Mouse (Mus musculus): Measurements from ENCODE around the gene Herpud1. TPM values are rescaled to one million over a fixed set of nuclear protein-coding genes. Genes with fewer than 3 reads are reported as not detected.
"Not testable (repeated sequence)": the region's sequence is repeated elsewhere in the genome, so short reads cannot be mapped to it uniquely, and the experiment has no call there.

The Herpud1 gene
- polyA plus RNA-seq, 1 experiment from 2014 or later = 224 TPM

GRCm38 (mm10) chr8:94399957-94400356 lies 13.7 kb downstream of the Herpud1 start:
- H3K9me3 ChIP-seq (ENCODE audit: control insufficient read depth, low read length); H3K9ac ChIP-seq (ENCODE audit: low read length); H3K36me3 ChIP-seq (ENCODE audit: control insufficient read depth, insufficient read depth, low read length); H3K4me3 ChIP-seq (ENCODE audit: low read depth, low read length); H3K4me2 ChIP-seq (replicated peaks; ENCODE audit: low read depth); H3K4me1 ChIP-seq (replicated peaks; ENCODE audit: control insufficient read depth, insufficient read depth); ATAC-seq (ENCODE audit: low FRiP score, low TSS enrichment); H3K27me3 ChIP-seq (ENCODE audit: control insufficient read depth, insufficient read depth, low read length); DNase-seq (ENCODE audit: low spot score); H3K27ac ChIP-seq (replicated peaks): not testable (repeated sequence)
- peak; percentile 47 for TF ChIP-seq CTCF (IDR thresholded peaks at IDR 0.05; ENCODE audit: low read depth)
- WGBS = 76% methylated on average over 2 of the region's 2 CpGs

GRCm38 (mm10) chr8:94408443-94409080 lies 22.3 kb downstream of the Herpud1 start:
- no peak for ATAC-seq (ENCODE audit: low FRiP score, low TSS enrichment)
- Histone ChIP-seq H3K27ac (replicated peaks) (no peak overlapping the region), H3K9ac (ENCODE audit: low read length) (no peak overlapping the region), H3K36me3 (ENCODE audit: control insufficient read depth, insufficient read depth, low read length) (no peaks in the 10 kb centered on the region), H3K4me2 (replicated peaks; ENCODE audit: low read depth) (no peak overlapping the region), H3K4me3 (ENCODE audit: low read depth, low read length) (no peak overlapping the region), H3K4me1 (replicated peaks; ENCODE audit: control insufficient read depth, insufficient read depth) (no peaks in the 10 kb centered on the region), H3K9me3 (ENCODE audit: control insufficient read depth, low read length) (no peaks in the 10 kb centered on the region), H3K27me3 (ENCODE audit: control insufficient read depth, insufficient read depth, low read length) (no peaks in the 10 kb centered on the region)
- DNase-seq (ENCODE audit: low spot score) = no peak
- 52% methylated on average over 8 of the region's 8 CpGs for WGBS
- TF ChIP-seq EP300 (optimal IDR thresholded peaks at IDR 0.05) (no peak), CTCF (IDR thresholded peaks at IDR 0.05; ENCODE audit: low read depth) (no peak)

- 87% methylated on average over 7 of the region's 7 CpGs for WGBS
- Histone ChIP-seq H3K9me3 (ENCODE audit: control insufficient read depth, low read length) (no peaks in the 10 kb centered on the region), H3K27ac (replicated peaks) (no peak overlapping the region), H3K27me3 (ENCODE audit: control insufficient read depth, insufficient read depth, low read length) (no peaks in the 10 kb centered on the region), H3K9ac (ENCODE audit: low read length) (no peak overlapping the region), H3K4me3 (ENCODE audit: low read depth, low read length) (no peak overlapping the region), H3K4me2 (replicated peaks; ENCODE audit: low read depth) (no peak overlapping the region), H3K36me3 (ENCODE audit: control insufficient read depth, insufficient read depth, low read length) (no peaks in the 10 kb centered on the region), H3K4me1 (replicated peaks; ENCODE audit: control insufficient read depth, insufficient read depth) (no peaks in the 10 kb centered on the region)
- DNase-seq (ENCODE audit: low spot score) (no peak), ATAC-seq (ENCODE audit: low FRiP score, low TSS enrichment) (no peak)
- TF ChIP-seq EP300 (optimal IDR thresholded peaks at IDR 0.05) (no peak), CTCF (IDR thresholded peaks at IDR 0.05; ENCODE audit: low read depth) (no peak)
Observed at GRCm38 (mm10) chr8:94409523-94409922, 23.3 kb downstream of the Herpud1 start.

GRCm38 (mm10) chr8:94412518-94412917 lies 26.3 kb downstream of the Herpud1 start:
- no peaks in the 10 kb centered on the region for H3K36me3 ChIP-seq (ENCODE audit: control insufficient read depth, insufficient read depth, low read length)
- ATAC-seq (ENCODE audit: low FRiP score, low TSS enrichment) = no peak
- 73% methylated on average over 6 of the region's 6 CpGs for WGBS
- no peak for TF ChIP-seq CTCF (IDR thresholded peaks at IDR 0.05; ENCODE audit: low read depth)
- no peak for TF ChIP-seq EP300 (optimal IDR thresholded peaks at IDR 0.05)
- H3K9me3 ChIP-seq (ENCODE audit: control insufficient read depth, low read length) = no peaks in the 10 kb centered on the region
- no peak overlapping the region for H3K4me3 ChIP-seq (ENCODE audit: low read depth, low read length)
- H3K4me1 ChIP-seq (replicated peaks; ENCODE audit: control insufficient read depth, insufficient read depth) = no peaks in the 10 kb centered on the region
- H3K4me2 ChIP-seq (replicated peaks; ENCODE audit: low read depth) = no peak overlapping the region
- no peak for DNase-seq (ENCODE audit: low spot score)
- H3K27ac ChIP-seq (replicated peaks) = no peak overlapping the region
- no peak overlapping the region for H3K9ac ChIP-seq (ENCODE audit: low read length)
- no peaks in the 10 kb centered on the region for H3K27me3 ChIP-seq (ENCODE audit: control insufficient read depth, insufficient read depth, low read length)

GRCm38 (mm10) chr8:94413509-94413908 lies 27.3 kb downstream of the Herpud1 start:
- Histone ChIP-seq H3K4me3 (ENCODE audit: low read depth, low read length) (no peak overlapping the region), H3K36me3 (ENCODE audit: control insufficient read depth, insufficient read depth, low read length) (no peaks in the 10 kb centered on the region), H3K9me3 (ENCODE audit: control insufficient read depth, low read length) (no peaks in the 10 kb centered on the region), H3K27ac (replicated peaks) (no peak overlapping the region), H3K4me2 (replicated peaks; ENCODE audit: low read depth) (no peak overlapping the region), H3K9ac (ENCODE audit: low read length) (no peak overlapping the region), H3K4me1 (replicated peaks; ENCODE audit: control insufficient read depth, insufficient read depth) (no peaks in the 10 kb centered on the region), H3K27me3 (ENCODE audit: control insufficient read depth, insufficient read depth, low read length) (no peaks in the 10 kb centered on the region)
- 80% methylated on average over 6 of the region's 6 CpGs for WGBS
- ATAC-seq (ENCODE audit: low FRiP score, low TSS enrichment) (no peak), DNase-seq (ENCODE audit: low spot score) (no peak)
- TF ChIP-seq EP300 (optimal IDR thresholded peaks at IDR 0.05) = no peak
- no peak for TF ChIP-seq CTCF (IDR thresholded peaks at IDR 0.05; ENCODE audit: low read depth)

- ATAC-seq (ENCODE audit: low FRiP score, low TSS enrichment) = no peak
- TF ChIP-seq CTCF (IDR thresholded peaks at IDR 0.05; ENCODE audit: low read depth) = no peak
- no peak for TF ChIP-seq EP300 (optimal IDR thresholded peaks at IDR 0.05)
- WGBS = 60% methylated on average over 2 of the region's 2 CpGs
Observed at GRCm38 (mm10) chr8:94415218-94415617, 29.0 kb downstream of the Herpud1 start.

More at GRCm38 (mm10) chr8:94415218-94415617, 29.0 kb downstream of the Herpud1 start:
- Histone ChIP-seq H3K9ac (ENCODE audit: low read length) (no peak overlapping the region), H3K4me1 (replicated peaks; ENCODE audit: control insufficient read depth, insufficient read depth) (no peaks in the 10 kb centered on the region), H3K4me3 (ENCODE audit: low read depth, low read length) (no peak overlapping the region), H3K27ac (replicated peaks) (no peak overlapping the region), H3K36me3 (ENCODE audit: control insufficient read depth, insufficient read depth, low read length) (no peaks in the 10 kb centered on the region), H3K27me3 (ENCODE audit: control insufficient read depth, insufficient read depth, low read length) (no peaks in the 10 kb centered on the region), H3K9me3 (ENCODE audit: control insufficient read depth, low read length) (no peaks in the 10 kb centered on the region), H3K4me2 (replicated peaks; ENCODE audit: low read depth) (no peak overlapping the region)
- no peak for DNase-seq (ENCODE audit: low spot score)
